Mouse (Mus musculus): ENCODE measurements around the gene Odf3.

Gene Odf3

DNA sequence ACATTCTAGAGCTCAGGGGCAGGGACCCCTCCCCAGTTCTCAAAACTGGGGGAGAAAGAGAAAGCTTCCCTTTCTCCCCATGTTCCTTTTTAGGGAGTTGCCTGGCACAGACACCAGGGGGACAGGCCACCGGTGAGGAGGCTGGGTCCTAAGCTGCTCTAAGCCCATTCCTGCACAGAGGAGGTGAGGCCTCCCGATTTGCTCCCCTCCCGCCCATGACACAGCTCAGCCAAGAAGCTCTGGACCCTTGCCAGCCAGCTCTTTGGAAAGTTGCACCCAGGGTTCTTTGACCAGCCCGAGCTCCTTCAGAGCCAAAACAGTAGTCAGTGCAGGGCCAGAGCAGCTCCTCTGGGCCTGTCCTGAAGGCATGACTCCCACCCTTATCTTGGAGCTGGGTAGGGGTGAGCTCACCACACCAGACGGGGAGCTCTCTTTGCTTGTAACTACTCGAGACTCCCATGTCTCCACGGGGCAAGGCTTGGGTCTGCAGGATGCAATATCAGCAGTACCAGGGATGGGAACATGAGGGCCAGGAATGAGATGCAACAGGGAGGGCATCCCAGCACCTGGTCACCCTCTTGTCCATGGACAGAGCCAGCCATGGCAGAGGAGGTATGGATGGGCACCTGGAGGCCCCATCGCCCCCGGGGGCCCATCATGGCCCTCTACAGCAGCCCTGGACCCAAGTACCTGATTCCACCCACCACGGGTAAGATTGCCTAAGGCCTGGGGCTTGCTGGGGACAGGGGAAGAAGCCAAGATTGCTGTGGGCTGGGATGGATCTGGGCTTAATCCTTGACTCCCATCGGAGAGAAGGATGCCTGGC lies at the start of gene Odf3:
Gene Odf3 (plus strand): TSS at position 51 of the 826 bp plus-strand sequence.
- peak; percentile 64 for DNase-seq

- no peak for DNase-seq
Measured at GRCm38 (mm10) chr7:140798212-140798611, 49.4 kb upstream of the Odf3 start.

DNA sequence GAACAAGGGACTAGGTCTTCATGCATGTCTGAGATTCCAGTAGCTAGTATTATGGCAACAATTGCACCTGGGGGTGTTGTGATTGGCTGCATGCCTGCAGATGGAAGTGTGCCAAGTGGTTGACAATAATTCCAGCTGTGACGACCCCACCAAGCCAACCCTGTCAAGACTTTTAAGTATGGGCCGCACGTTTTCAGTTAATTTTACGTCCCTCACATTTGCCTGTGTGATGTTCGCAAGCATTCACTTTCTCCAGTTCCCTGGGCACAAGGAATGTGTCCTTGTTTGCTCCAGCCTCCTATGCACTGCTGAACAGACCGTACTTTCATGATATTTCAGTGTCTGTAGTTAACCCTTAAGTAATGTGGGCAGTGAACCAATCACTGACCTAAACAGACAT lies 45.0 kb upstream of the Odf3 start:
- peak; percentile 72 for DNase-seq

- DNase-seq: peak; percentile 92
Measured at GRCm38 (mm10) chr7:140805704-140806103, 41.9 kb upstream of the Odf3 start.

GRCm38 (mm10) chr7:140810496-140810895 lies 37.1 kb upstream of the Odf3 start:
- DNase-seq: no peak

GRCm38 (mm10) chr7:140811714-140812113 lies 35.9 kb upstream of the Odf3 start:
- no peak for DNase-seq

DNA sequence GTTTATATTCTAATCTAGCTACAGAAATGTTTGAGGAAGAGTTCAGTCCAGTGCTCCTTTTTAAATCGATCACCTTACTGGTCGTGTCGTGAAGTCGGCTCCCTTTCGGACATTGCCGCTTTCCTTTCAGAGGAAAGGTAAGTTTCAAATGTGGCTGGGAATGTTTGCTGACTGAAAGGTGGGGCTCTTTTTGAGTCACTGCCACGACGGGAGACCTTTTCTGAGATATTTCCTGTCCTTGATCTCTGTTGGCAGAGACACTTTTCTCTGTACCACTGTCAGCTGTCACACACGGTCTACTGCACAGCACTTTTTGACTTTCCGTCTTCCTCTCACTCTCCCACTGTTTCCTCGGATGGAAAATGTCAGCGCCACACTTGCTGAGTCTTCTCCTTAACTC lies 34.8 kb upstream of the Odf3 start:
- no peak for DNase-seq

DNA sequence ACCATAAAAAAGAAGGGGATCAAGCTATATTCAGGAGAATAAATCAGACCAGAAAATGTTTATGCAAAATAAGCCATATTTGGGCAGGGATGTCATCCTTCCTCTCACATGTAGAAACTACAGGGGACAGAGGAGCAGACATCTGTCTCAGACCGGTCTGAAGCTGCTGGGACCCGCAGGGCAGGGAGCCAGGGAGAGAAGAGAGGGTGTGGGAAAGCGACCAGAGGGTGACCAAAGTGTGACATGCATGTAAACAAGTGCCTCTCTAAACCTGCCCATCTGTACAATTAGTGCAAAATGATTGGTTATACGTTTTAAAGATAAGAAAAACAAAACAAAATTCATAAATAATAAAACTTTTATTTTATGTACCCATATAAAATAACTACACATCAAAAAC lies 27.4 kb upstream of the Odf3 start:
- DNase-seq: no peak

DNA sequence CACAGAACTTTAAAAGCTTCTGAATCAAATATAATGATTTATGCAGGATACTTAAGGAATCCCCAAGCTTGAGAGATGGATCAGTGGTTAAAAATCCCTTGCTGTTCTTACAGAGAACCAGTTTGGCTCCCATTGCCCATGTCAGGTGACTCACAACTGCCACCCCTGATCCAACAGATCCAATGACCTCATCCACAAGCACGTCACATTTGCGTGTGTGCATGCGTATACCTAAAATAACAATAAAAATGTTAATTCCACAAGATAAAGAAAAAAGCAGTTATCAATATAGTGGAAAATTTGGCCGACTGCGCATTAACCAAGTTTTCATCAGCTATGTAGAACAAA lies 26.3 kb upstream of the Odf3 start:
- no peak for DNase-seq

- DNase-seq: peak; percentile 76
Measured at GRCm38 (mm10) chr7:140821653-140822329, 25.8 kb upstream of the Odf3 start, which contains the start of gene Zfp941. Gene Zfp941 (minus strand): TSS chr7:140822178.

- DNase-seq: no peak
Measured at GRCm38 (mm10) chr7:140822731-140823130, 24.9 kb upstream of the Odf3 start.

DNA sequence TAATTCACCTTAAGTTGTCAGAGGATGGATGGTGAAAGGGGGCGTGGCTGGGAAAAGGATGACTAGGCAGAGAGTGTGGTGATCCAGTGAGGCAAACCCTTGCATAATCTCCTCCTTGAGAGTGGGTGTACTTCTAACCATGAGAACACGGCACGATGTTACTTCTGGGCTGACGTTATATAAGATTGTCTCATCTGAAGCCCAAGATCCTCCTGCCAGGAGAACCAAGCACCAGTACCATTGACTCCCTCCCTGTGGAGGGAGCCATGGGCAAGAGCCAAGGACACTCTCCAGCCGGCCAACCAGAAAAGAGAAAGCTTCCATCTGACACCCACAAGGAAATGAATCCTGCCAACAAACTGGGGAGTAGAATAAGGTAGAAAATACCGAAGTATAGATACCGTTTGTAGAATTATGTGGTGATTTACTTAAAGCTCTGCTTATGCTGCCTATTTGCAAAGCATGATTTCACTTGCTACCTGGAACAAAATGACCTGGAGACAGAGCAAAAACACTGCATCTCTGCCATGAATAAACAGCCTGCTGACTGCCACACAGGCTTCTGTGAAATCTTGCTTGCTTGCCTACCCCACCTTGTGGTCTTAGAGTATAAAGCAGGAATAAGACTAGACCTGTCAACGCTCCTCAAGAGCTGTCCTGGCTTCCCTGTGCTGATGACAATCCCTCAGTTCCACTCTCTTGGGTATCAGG lies 19.3 kb upstream of the Odf3 start:
- peak; percentile 91 for DNase-seq

DNA sequence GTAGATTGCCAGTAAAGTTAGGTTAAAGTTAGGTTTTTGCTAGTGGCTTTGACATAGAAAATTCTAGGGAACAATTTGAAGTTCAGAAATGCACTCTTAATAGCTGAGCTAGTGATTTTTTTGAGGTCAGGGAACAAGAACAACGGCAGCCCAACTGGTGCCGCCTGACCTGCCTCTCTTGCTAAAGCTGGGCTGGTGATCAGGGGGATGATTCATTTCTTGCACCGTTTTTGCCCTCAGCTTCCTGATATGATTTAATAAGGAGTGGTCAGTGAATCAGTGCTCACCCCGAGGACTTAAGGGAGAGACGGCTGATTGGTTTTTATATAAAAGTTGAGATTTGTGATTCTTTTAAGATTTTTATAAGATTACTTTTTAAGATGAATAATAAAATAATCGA lies 16.2 kb upstream of the Odf3 start:
- DNase-seq: peak; percentile 20

DNA sequence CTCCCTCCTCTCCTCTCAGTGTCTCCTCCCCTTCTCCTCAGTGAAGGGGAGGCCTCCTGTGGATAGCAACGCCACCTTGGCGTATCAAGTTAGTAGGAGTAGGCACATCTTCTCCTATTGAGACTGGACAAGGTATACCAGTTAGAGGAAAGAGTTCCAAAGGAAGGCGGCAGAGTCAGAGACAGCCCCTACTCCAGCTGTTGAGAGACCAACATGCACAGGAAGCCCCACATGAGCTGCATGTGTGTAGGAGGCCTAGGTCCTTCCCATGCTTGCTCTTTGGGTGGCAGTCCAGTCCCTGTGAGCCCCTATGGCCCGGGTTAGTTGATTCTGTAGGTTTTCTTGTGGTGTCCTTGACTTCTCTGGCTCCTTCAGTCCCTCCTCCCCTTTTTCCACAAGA lies 14.3 kb upstream of the Odf3 start:
- DNase-seq: no peak

DNA sequence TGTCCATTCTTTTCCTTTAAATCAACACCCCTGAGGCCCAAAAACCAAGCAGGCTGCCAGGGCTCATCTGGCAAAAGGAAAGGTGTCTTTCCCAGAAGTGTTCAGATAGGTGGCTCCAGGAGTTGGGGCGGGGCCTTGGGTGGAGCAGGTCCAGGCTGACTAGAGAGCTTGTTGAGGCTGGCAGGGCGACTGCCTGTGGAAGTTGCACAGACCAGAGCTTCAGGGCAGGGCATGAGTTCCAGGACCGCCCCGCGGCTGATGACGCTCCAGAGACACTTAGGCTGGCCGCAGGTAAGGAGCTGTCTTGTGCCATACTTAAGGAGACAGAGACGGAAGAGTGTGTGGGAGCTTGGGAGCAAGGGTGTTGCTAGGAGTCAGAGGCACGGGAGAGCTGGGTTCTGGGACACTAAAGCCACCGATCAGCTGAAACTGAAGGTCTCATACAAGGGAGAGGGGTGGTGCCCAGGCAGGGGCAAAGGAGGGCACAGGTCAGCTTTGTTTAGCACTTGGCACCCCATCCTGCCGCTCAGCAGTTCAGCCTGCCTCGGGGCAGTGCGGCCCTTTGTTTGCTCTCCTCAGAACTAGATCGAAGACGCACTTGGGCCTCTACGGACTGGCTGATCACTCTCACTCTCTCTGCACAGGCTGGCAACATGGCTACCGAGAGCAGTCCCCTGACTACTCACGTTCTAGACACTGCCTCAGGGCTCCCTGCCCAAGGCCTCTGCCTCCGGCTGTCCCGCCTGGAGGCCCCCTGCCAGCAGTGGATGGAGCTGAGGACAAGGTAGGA lies 12.4 kb upstream of the Odf3 start, which contains the start of gene Urah:
Gene Urah (plus strand): TSS at position 51 of the 790 bp plus-strand sequence.
- peak; percentile 68 for DNase-seq

GRCm38 (mm10) chr7:140835758-140836087 lies 11.9 kb upstream of the Odf3 start:
- no peak for DNase-seq

GRCm38 (mm10) chr7:140836243-140837115 lies 11.1 kb upstream of the Odf3 start:
- no peak for DNase-seq

DNA sequence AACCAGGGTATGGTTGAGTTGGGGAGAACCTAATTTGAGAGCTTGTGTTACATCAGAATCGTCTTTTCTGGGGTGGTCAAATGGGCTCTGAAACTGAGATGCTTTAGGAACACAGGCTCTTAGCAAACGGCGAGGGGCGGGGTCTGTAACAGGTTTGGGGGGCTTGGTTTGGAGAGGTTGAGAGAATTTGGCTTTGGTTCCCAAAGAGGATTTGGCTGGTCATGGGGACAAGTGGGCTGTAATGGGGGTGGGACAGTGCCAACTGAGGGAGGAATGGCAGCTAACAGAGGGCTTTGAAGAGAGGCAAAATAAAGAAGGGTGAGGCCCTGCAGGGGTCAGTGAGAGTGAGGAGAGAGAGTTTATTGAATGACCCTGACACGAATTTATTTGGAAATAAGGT lies 8.0 kb upstream of the Odf3 start:
- DNase-seq: no peak

DNA sequence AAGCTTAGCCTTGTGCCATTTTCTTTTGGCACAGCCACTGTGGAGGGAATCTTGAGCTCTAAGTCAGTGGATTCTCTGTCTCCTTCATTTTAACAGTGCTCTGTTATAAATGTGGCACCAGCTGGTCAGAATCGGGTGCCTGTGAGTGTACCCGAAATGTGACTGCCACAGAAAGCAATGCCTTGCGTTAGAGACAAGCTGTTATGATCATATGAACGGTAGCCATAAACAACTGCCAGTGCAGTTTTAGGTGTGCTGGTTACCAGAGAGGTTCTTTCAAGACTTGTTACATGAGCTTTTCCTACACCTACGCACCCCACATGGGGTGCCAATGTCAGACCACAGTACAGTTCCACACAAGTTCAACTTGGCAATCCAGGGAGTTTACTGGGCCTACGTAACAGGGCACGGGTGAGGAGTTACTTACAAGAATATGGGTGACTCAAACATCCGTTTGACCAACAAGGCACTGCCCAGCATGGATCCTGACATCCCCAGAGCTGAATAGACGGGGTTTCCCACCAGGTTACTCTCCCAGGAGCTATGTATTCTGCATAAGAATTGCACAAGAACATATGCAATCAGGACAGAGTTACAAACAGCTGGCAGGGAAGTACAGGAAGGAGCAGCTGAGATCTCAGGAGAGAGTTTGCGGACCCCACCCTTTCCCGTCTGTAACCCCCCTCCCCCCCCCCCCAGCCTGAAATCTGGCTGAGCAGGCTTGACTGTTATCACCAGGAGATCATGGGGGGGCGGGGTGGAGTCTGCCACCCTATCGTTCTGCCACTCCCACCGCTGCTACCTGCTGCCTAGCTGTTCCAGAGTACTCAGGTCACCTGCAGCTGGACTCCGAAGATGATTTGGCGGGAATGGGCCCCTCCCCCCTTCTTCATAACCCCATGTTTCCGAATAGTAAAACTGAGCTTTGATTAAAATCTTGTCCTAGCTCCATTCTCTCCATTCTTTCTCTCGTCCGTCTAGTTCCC lies 6.6 kb upstream of the Odf3 start:
- no peak for DNase-seq

- no peak for DNase-seq
Measured at GRCm38 (mm10) chr7:140843806-140844205, 3.8 kb upstream of the Odf3 start.
